Mouse (Mus musculus) heart, adult 2 months (tissue): ENCODE results near the gene Plekha7. TPM values are rescaled to one million over a fixed set of nuclear protein-coding genes. Genes with fewer than 3 reads are reported as not detected.
A peak's percentile ranks its signal among the peaks of the same experiment; 100 is the strongest.

Source experiments
- DNase-seq, 2 experiments: peaks; one replicate each; pipeline ENCODE4 v3.0.0; 2021
- H3K27ac ChIP-seq: fragments of 200-600 bp; 2 replicates; pipeline ENCODE4 v1.8.1; 2022
- H3K27me3 ChIP-seq: fragments of 200-500 bp; 2 replicates; pipeline ENCODE4 v1.6.1; 2012; ENCODE audit warnings: mild to moderate bottlenecking, low read length, inconsistent platforms, mixed read lengths; ENCODE audit not compliant: control insufficient read depth, insufficient read depth
- H3K36me3 ChIP-seq: fragments of 200-500 bp; 2 replicates; pipeline ENCODE4 v1.6.1; 2012; ENCODE audit warnings: low read length, inconsistent platforms; ENCODE audit not compliant: control insufficient read depth, insufficient read depth
- H3K4me1 ChIP-seq: fragments of 200-500 bp; 2 replicates; pipeline ENCODE4 v1.6.1; 2011; ENCODE audit warnings: low read length; ENCODE audit not compliant: control insufficient read depth, insufficient read depth
- H3K4me3 ChIP-seq: fragments of 200-600 bp; 2 replicates; pipeline ENCODE4 v1.8.1; 2022
- H3K79me2 ChIP-seq: fragments of 200-500 bp; replicated peaks from 2 replicates; pipeline ENCODE4 v1.6.1; 2012; ENCODE audit warnings: mild to moderate bottlenecking, inconsistent platforms, low read length, moderate library complexity, mixed read lengths; ENCODE audit not compliant: control insufficient read depth, insufficient read depth
- H3K9ac ChIP-seq: fragments of 200-500 bp; 2 replicates; pipeline ENCODE4 v1.6.1; 2012; ENCODE audit warnings: low read depth, mild to moderate bottlenecking, control low read depth, inconsistent platforms, low read length, mixed read lengths
- CTCF ChIP-seq: fragments of 200-600 bp; IDR thresholded peaks from 2 replicates; pipeline ENCODE4 v1.8.1; 2022; ENCODE audit warnings: antibody characterized with exemption, mild to moderate bottlenecking, moderate library complexity
- EP300 ChIP-seq: fragments of 200-500 bp; IDR thresholded peaks from 2 replicates; pipeline ENCODE4 v1.6.1; 2011; ENCODE audit warnings: low read depth, low read length, control low read depth; ENCODE audit not compliant: insufficient read depth
- POLR2A ChIP-seq: fragments of 200-500 bp; IDR thresholded peaks from 2 replicates; pipeline ENCODE4 v1.6.1; 2011; ENCODE audit warnings: mild to moderate bottlenecking, low read depth, low read length, control low read depth; ENCODE audit not compliant: insufficient read depth
- WGBS: fragments of 180-500 bp; shearing (Covaris S2); methylation state at CpG from one replicate; pipeline ENCODE4 v1.1.7; 2018; 5-methylcytosine and 5-hydroxymethylcytosine counted together
- intact Hi-C: fragments of 180-260 bp; cut with DNase I; formaldehyde crosslinking; loops from one replicate; pipeline ENCODE4 v1.15.1; 2025
- polyA plus RNA-seq: library from polyadenylated mRNA; depleted of rRNA; stranded (reverse); fragments of >200 nt; gene quantifications from 2 replicates; pipeline ENCODE4 v1.2.3, GENCODE M21; 2012
- total RNA-seq, 2 experiments: library from RNA; stranded (reverse); gene quantifications; 2 replicates each; pipeline ENCODE4 v1.2.3; 2021

Gene Plekha7
- total and polyA plus RNA-seq, 3 experiments, result 4.5 to 13.7 (median 6.3) TPM

- Histone ChIP-seq H3K9ac (no peak overlapping the region), H3K27ac (no peak overlapping the region), H3K4me3 (no peak overlapping the region), H3K79me2 (no peaks in the 10 kb centered on the region), H3K27me3 (no peaks in the 10 kb centered on the region), H3K4me1 (peaks cover 2% of the 10 kb centered on the region; the same call in 1 of the 2 replicates), H3K36me3 (no peaks in the 10 kb centered on the region)
- no peak for DNase-seq
- intact Hi-C loops, result no loop called here
- no peak for TF ChIP-seq POLR2A
- TF ChIP-seq EP300, result no peak
- no peak for TF ChIP-seq CTCF
- WGBS, result 70% methylated on average over 4 of the region's 4 CpGs
Measured at GRCm38 (mm10) chr7:116240353-116240752, 67.8 kb downstream of the Plekha7 start.

- no peak for DNase-seq
Measured at GRCm38 (mm10) chr7:116238320-116238719, 69.9 kb downstream of the Plekha7 start.

GRCm38 (mm10) chr7:116237157-116237981 is 70.8 kb downstream of the Plekha7 start:
- TF ChIP-seq CTCF, result 0 out of 2 replicates have a peak, but pooled peaks have one; percentile 7
- no peak for TF ChIP-seq POLR2A
- no peak overlapping the region for H3K9ac ChIP-seq
- H3K4me3 ChIP-seq, result peak overlapping the region; percentile 43
- no peak overlapping the region; the same call in 1 of the 2 replicates for H3K27ac ChIP-seq
- H3K27me3 ChIP-seq, result no peaks in the 10 kb centered on the region
- no peaks in the 10 kb centered on the region for H3K79me2 ChIP-seq
- intact Hi-C loops, result no loop called here
- peak; percentile 50 to 64 for DNase-seq
- 2% methylated on average over 69 of the region's 69 CpGs for WGBS
- no peaks in the 10 kb centered on the region for H3K36me3 ChIP-seq
- H3K4me1 ChIP-seq, result peaks cover 2% of the 10 kb centered on the region; the same call in 1 of the 2 replicates

More at GRCm38 (mm10) chr7:116238320-116238719, 69.9 kb downstream of the Plekha7 start:
- H3K27ac ChIP-seq, result no peak overlapping the region
- WGBS, result 73% methylated on average over 4 of the region's 4 CpGs
- H3K27me3 ChIP-seq, result no peaks in the 10 kb centered on the region
- H3K9ac ChIP-seq, result no peak overlapping the region
- H3K79me2 ChIP-seq, result no peaks in the 10 kb centered on the region
- peaks cover 2% of the 10 kb centered on the region; the same call in 1 of the 2 replicates for H3K4me1 ChIP-seq
- TF ChIP-seq CTCF (no peak), EP300 (no peak), POLR2A (no peak)
- no peak overlapping the region for H3K4me3 ChIP-seq
- intact Hi-C loops, result no loop called here
- H3K36me3 ChIP-seq, result no peaks in the 10 kb centered on the region

- 65% methylated on average over 8 of the region's 8 CpGs for whole genome bisulfite sequencing
- H3K9ac ChIP-seq, result no peak overlapping the region
- H3K79me2 ChIP-seq, result no peaks in the 10 kb centered on the region
- H3K27ac ChIP-seq, result no peak overlapping the region
- H3K4me1 ChIP-seq, result peaks cover 2% of the 10 kb centered on the region; the same call in 1 of the 2 replicates
- DNase-seq, result no peak
- no peak for TF ChIP-seq EP300
- TF ChIP-seq CTCF, result no peak
- H3K36me3 ChIP-seq, result no peaks in the 10 kb centered on the region
- no peaks in the 10 kb centered on the region for H3K27me3 ChIP-seq
- intact Hi-C loops, result no loop called here
- H3K4me3 ChIP-seq, result no peak overlapping the region
Measured at GRCm38 (mm10) chr7:116236608-116237007, 71.6 kb downstream of the Plekha7 start.

- WGBS, result 46% methylated on average over 7 of the region's 7 CpGs
- intact Hi-C loops, result no loop called here
- H3K27me3 ChIP-seq, result no peaks in the 10 kb centered on the region
- no peak overlapping the region for H3K27ac ChIP-seq
- no peak overlapping the region for H3K4me3 ChIP-seq
- no peaks in the 10 kb centered on the region for H3K79me2 ChIP-seq
- TF ChIP-seq CTCF (no peak), EP300 (no peak), POLR2A (no peak)
- H3K4me1 ChIP-seq, result no peaks in the 10 kb centered on the region
- H3K9ac ChIP-seq, result no peak overlapping the region
- H3K36me3 ChIP-seq, result no peaks in the 10 kb centered on the region
- DNase-seq, result no peak
Measured at GRCm38 (mm10) chr7:116234287-116234806, 73.8 kb downstream of the Plekha7 start.

- Histone ChIP-seq H3K4me3 (no peak overlapping the region), H3K4me1 (no peaks in the 10 kb centered on the region), H3K27ac (no peak overlapping the region), H3K9ac (no peak overlapping the region), H3K79me2 (no peaks in the 10 kb centered on the region), H3K36me3 (no peaks in the 10 kb centered on the region), H3K27me3 (no peaks in the 10 kb centered on the region)
- DNase-seq, result no peak
- no peak for TF ChIP-seq EP300
- TF ChIP-seq CTCF, result no peak
- TF ChIP-seq POLR2A, result no peak
- WGBS, result 55% methylated on average over 11 of the region's 11 CpGs
- intact Hi-C loops, result no loop called here
Measured at GRCm38 (mm10) chr7:116230811-116231609, 77.2 kb downstream of the Plekha7 start.
